Mouse (Mus musculus) skeletal muscle tissue, postnatal 0 days (tissue): ENCODE data around the gene Fam221b. TPM values are rescaled to one million over a fixed set of nuclear protein-coding genes. Genes with fewer than 3 reads are reported as not detected.

Experiments
- microRNA-seq, 2 experiments: library from miRNA; unstranded; fragments of <30 nt; microRNA quantifications; one replicate each; pipeline ENCODE4; 2016
- polyA plus RNA-seq: library from polyadenylated mRNA; unstranded; fragments of >200 nt; fragmentation: Nextera tagmentation; extraction: Ambion mirVana; gene quantifications from 2 replicates; pipeline ENCODE4 v1.2.1, GENCODE M21; 2015

The Fam221b gene
- polyA plus RNA-seq, result 3.3 and 4.2 TPM in 2 replicates

GRCm38 (mm10) chr4:43668782-43669427, at the start of gene Fam221b, which contains the start of gene Tmem8b:
Gene Fam221b (minus strand): TSS chr4:43669145.
Gene Tmem8b (plus strand): TSS chr4:43668971.

GRCm38 (mm10) chr4:43709869-43710268, 40.9 kb upstream of the Fam221b start, which contains the start of gene Olfr71:
Gene Olfr71 (minus strand): TSS chr4:43710255.

GRCm38 (mm10) chr4:43700707-43701106, 31.8 kb upstream of the Fam221b start, which contains the start of gene Olfr70:
Gene Olfr70 (minus strand): TSS chr4:43700807.

GRCm38 (mm10) chr4:43656339-43657109, 12.4 kb downstream of the Fam221b start, which contains the start of gene Hint2:
Gene Hint2 (minus strand): TSS chr4:43656466.

GRCm38 (mm10) chr4:43653161-43654015, 15.6 kb downstream of the Fam221b start, which contains the start of gene Spag8:
Gene Spag8 (minus strand): TSS chr4:43653594.

GRCm38 (mm10) chr4:43631046-43631955, 37.6 kb downstream of the Fam221b start, which contains the start of gene Npr2:
Gene Npr2 (plus strand): TSS chr4:43631935.

Small RNAs within 50 kb of the gene (microRNA-seq; reads per million reads assigned to microRNA genes)
- 0.10 to 0.21 reads per million in 2 experiments for gene Gm25262

Other genes starting within 250 kb of the Fam221b start
- gene Fam166b, start 240.0 kb downstream of the Fam221b start, polyA plus RNA-seq, result not detected in 2 replicates
- gene Tesk1, start 227.2 kb downstream of the Fam221b start, polyA plus RNA-seq, result 5.8 and 7.2 TPM in 2 replicates
- 1.7 and 1.9 TPM in 2 replicates for gene Cd72, start 214.5 kb downstream of the Fam221b start, polyA plus RNA-seq
- not detected in 2 replicates for gene Sit1, start 185.4 kb downstream of the Fam221b start, polyA plus RNA-seq
- 56.6 and 56.9 TPM in 2 replicates for gene Ccdc107, start 176.2 kb downstream of the Fam221b start, polyA plus RNA-seq
- 7.0 and 7.9 TPM in 2 replicates for gene Arhgef39, start 169.4 kb downstream of the Fam221b start, polyA plus RNA-seq
- gene Car9, start 162.2 kb downstream of the Fam221b start, polyA plus RNA-seq, result 0.59 and 0.61 TPM in 2 replicates
- 10,111 and 10,503 TPM in 2 replicates for gene Tpm2, start 145.4 kb downstream of the Fam221b start, polyA plus RNA-seq
- gene Creb3, start 106.8 kb downstream of the Fam221b start, polyA plus RNA-seq, result 73.8 and 82.0 TPM in 2 replicates
- gene Tln1, start 106.5 kb downstream of the Fam221b start, polyA plus RNA-seq, result 49.9 and 55.4 TPM in 2 replicates
- 10.9 and 16.0 TPM in 2 replicates for gene Rgp1, start 90.4 kb downstream of the Fam221b start, polyA plus RNA-seq
- 10.1 and 10.5 TPM in 2 replicates for gene Gba2, start 90.3 kb downstream of the Fam221b start, polyA plus RNA-seq
- gene Msmp, start 84.7 kb downstream of the Fam221b start, polyA plus RNA-seq, result 0.72 and 0.85 TPM in 2 replicates
- gene Npr2, start 37.2 kb downstream of the Fam221b start, polyA plus RNA-seq, result 11.0 and 11.8 TPM in 2 replicates
- 0.16 TPM in 1 of 2 replicates, not detected in the other for gene Spag8, start 15.6 kb downstream of the Fam221b start, polyA plus RNA-seq
- 205 and 218 TPM in 2 replicates for gene Hint2, start 12.7 kb downstream of the Fam221b start, polyA plus RNA-seq
- 3.4 and 4.4 TPM in 2 replicates for gene Tmem8b, start 174 bp downstream of the Fam221b start, polyA plus RNA-seq
- not detected in 2 replicates for gene Olfr70, start 31.7 kb upstream of the Fam221b start, polyA plus RNA-seq
- not detected in 2 replicates for gene Olfr71, start 41.1 kb upstream of the Fam221b start, polyA plus RNA-seq
- 5.8 and 8.3 TPM in 2 replicates for gene Hrct1, start 58.0 kb upstream of the Fam221b start, polyA plus RNA-seq
- gene Spaar, start 60.9 kb upstream of the Fam221b start, polyA plus RNA-seq, result 1.2 and 1.4 TPM in 2 replicates
- not detected in 2 replicates for gene Olfr159, start 101.9 kb upstream of the Fam221b start, polyA plus RNA-seq
- not detected in 2 replicates for gene Olfr156, start 154.8 kb upstream of the Fam221b start, polyA plus RNA-seq
- not detected in 2 replicates for gene Olfr157, start 171.1 kb upstream of the Fam221b start, polyA plus RNA-seq
- gene Olfr155, start 182.4 kb upstream of the Fam221b start, polyA plus RNA-seq, result not detected in 2 replicates
- gene Reck, start 206.4 kb upstream of the Fam221b start, polyA plus RNA-seq, result 10.0 and 10.3 TPM in 2 replicates